Mouse (Mus musculus): ENCODE results near the gene Hecw2. TPM values are rescaled to one million over a fixed set of nuclear protein-coding genes. Genes with fewer than 3 reads are reported as not detected.

Hecw2 gene
- 0.01 TPM in 1 of 2 replicates, not detected in the other for polyA plus RNA-seq (2012; ENCODE audit: low replicate concordance)

GRCm38 (mm10) chr1:54194954-54195305, at the start of gene Hecw2:
Gene Hecw2, minus strand, starts transcription at chr1:54195168.

GRCm38 (mm10) chr1:53784721-53785418, 410.1 kb downstream of the Hecw2 start, which contains the start of gene Stk17b:
Gene Stk17b, minus strand, starts transcription at chr1:53785224.

Other genes starting within 250 kb of the Hecw2 start
- not detected in 2 replicates for gene Ccdc150, start 55.5 kb upstream of the Hecw2 start, polyA plus RNA-seq (2012; ENCODE audit: low replicate concordance)
- gene Gtf3c3, start 243.8 kb upstream of the Hecw2 start, polyA plus RNA-seq (2012; ENCODE audit: low replicate concordance), result 0.09 and 1.1 TPM in 2 replicates

All from leukemia stem cell, adult 10-12 weeks (primary cell).